Mouse (Mus musculus) stomach, postnatal 0 days (tissue): ENCODE data around the gene Scnn1g.

ENCODE experiments used
- CTCF ChIP-seq: IDR thresholded peaks from 2 replicates; pipeline ENCODE4 v1.5.1; 2016; ENCODE audit warnings: antibody characterized with exemption, low read depth, mild to moderate bottlenecking, moderate library complexity
- EP300 ChIP-seq: optimal IDR thresholded peaks from 2 replicates; pipeline ENCODE3; 2016; ENCODE audit warnings: antibody characterized with exemption

GRCm38 (mm10) chr7:121697170-121697569 is 37.1 kb upstream of the Scnn1g start:
- TF ChIP-seq EP300 (no peak), CTCF (no peak)
